Mouse (Mus musculus) cerebellum, adult 2 months (tissue): ENCODE measurements around the gene Etl4.

Experiments
- CTCF ChIP-seq: fragments of 200-500 bp; IDR thresholded peaks from 2 replicates; pipeline ENCODE4 v1.5.1; 2011; ENCODE audit warnings: low read depth, mild to moderate bottlenecking, control low read depth, low read length, moderate library complexity, borderline replicate concordance; ENCODE audit not compliant: insufficient read depth
- POLR2A ChIP-seq: fragments of 200-500 bp; IDR thresholded peaks from 2 replicates; pipeline ENCODE4 v1.6.1; 2011; ENCODE audit warnings: low read length, control low read depth, borderline replicate concordance; ENCODE audit not compliant: insufficient read depth

DNA sequence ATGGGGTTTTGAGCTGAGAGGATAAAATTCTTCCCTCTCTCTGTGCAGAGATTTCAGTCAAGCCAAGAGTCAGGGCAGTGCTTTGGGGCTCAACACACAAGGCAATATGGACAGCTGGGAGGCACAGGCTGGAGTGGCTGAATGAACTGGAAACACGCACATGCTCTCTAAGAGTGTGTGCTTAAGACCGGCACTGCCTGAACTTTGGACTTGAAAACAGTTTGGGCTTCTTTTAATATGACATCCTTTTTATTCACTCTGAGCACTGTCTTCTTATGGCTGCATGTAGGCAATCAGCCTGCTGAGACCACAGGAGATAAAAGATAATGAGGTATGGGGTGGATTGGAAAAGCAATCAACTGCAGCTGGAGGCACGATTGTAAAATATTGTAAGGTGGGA lies 921.3 kb downstream of the Etl4 start:
- TF ChIP-seq POLR2A (no peak), CTCF (no peak)
